ENCODE assay signal across 27 mouse cellular contexts in the genomic region with DNA sequence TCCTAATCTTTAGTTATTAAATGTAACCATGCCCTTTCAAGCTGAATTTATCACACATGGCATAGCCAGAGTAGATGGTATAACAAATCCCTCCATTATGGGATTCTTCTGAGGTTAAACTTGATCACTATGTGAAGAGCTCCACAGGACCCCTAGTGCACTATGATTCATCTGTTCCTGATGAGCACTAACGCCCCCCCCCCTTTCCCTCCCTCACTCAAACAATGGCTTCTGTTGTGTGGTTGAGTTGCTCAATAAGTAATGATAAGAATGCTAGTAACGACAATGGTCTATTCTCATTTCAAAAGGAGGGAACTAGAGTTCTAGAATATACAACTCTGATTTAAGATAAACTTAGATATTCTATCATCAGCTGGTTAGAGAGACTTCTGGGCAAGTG.
"Had no signal": no experiment of that assay in that cellular context is flagged by ENCODE, and none has a peak within 500 bp of the region (broad histone marks: within the 10 kb centered on the region; RNA-seq: fewer than 3 reads in every experiment).

No protein-coding gene starts in this region.

- H3K9ac ChIP-seq: embryonic facial prominence, embryonic 12.5 days; embryonic facial prominence, embryonic 13.5 days; embryonic facial prominence, embryonic 15.5 days; forebrain, embryonic 12.5 days; forebrain, embryonic 13.5 days; forebrain, postnatal 0 days had no signal

- DNase-seq: cerebellum, adult 8-10 months; cerebellum, adult 9-10 months; cerebellum, adult 9-11 months; cerebellum, postnatal 10 days; cerebellum, postnatal 14 days; cerebellum, postnatal 25 days; cerebellum, postnatal 36 days; embryo, embryonic 11 days; forebrain, postnatal 0 days; gastrocnemius, adult 2 months; gastrocnemius, postnatal 10 days; gastrocnemius, postnatal 14 days; gastrocnemius, postnatal 25 days; gastrocnemius, postnatal 36 days; heart, adult 11 months; heart, adult 2 months had no signal

- H3K4me1 ChIP-seq: embryonic facial prominence, embryonic 12.5 days; embryonic facial prominence, embryonic 13.5 days; embryonic facial prominence, embryonic 15.5 days; heart, embryonic 10.5 days had no signal

- ATAC-seq: forebrain, embryonic 13.5 days; forebrain, embryonic 14.5 days; forebrain, embryonic 16.5 days; forebrain, postnatal 0 days had no signal

- H3K9me3 ChIP-seq: embryonic facial prominence, embryonic 10.5 days; embryonic facial prominence, embryonic 12.5 days; embryonic facial prominence, embryonic 13.5 days; embryonic facial prominence, embryonic 15.5 days; forebrain, embryonic 10.5 days; forebrain, embryonic 12.5 days; forebrain, embryonic 13.5 days; heart, embryonic 10.5 days had no signal

- H3K4me2 ChIP-seq: embryonic facial prominence, embryonic 12.5 days; embryonic facial prominence, embryonic 13.5 days; embryonic facial prominence, embryonic 15.5 days; forebrain, embryonic 12.5 days; forebrain, embryonic 13.5 days had no signal

- H3K4me3 ChIP-seq: embryonic facial prominence, embryonic 10.5 days; embryonic facial prominence, embryonic 12.5 days; embryonic facial prominence, embryonic 13.5 days; embryonic facial prominence, embryonic 15.5 days; erythroblast, embryonic 14.5 days; forebrain, embryonic 10.5 days; forebrain, embryonic 12.5 days; forebrain, embryonic 13.5 days; gastrocnemius, adult 2 months; heart, adult 2 months; heart, embryonic 10.5 days had no signal

- H3K27ac ChIP-seq: embryonic facial prominence, embryonic 10.5 days; embryonic facial prominence, embryonic 12.5 days; embryonic facial prominence, embryonic 13.5 days; embryonic facial prominence, embryonic 15.5 days; forebrain, embryonic 10.5 days; forebrain, embryonic 12.5 days; forebrain, embryonic 13.5 days; gastrocnemius, adult 2 months; heart, adult 2 months; heart, embryonic 10.5 days had no signal

- H3K27me3 ChIP-seq: embryonic facial prominence, embryonic 12.5 days; embryonic facial prominence, embryonic 13.5 days; embryonic facial prominence, embryonic 15.5 days; forebrain, embryonic 12.5 days; forebrain, embryonic 13.5 days had no signal

- H3K36me3 ChIP-seq: embryonic facial prominence, embryonic 10.5 days; embryonic facial prominence, embryonic 12.5 days; embryonic facial prominence, embryonic 13.5 days; embryonic facial prominence, embryonic 15.5 days; forebrain, embryonic 10.5 days; forebrain, embryonic 12.5 days; heart, embryonic 10.5 days had no signal
